Mouse (Mus musculus) common myeloid progenitor, adult 5-6 weeks (primary cell): ENCODE measurements around the gene Trim8. TPM values are rescaled to one million over a fixed set of nuclear protein-coding genes. Genes with fewer than 3 reads are reported as not detected.

Source experiments
- ATAC-seq: replicated peaks from 2 replicates; pipeline ENCODE4 v1.8.0; 2016; ENCODE audit warnings: low read depth, mild to moderate bottlenecking, moderate TSS enrichment, inconsistent platforms; ENCODE audit not compliant: poor library complexity, severe bottlenecking
- total RNA-seq: library from RNA; stranded (forward); fragments of 200-1000, 187-1606 nt; gene quantifications from 2 replicates; pipeline ENCODE4 v1.2.3, GENCODE M21; 2017

The Trim8 gene
- total RNA-seq, 1 experiment from 2014 or later, result 17.7 TPM

- ATAC-seq, result peak; percentile 39
These were observed 2.0 kb downstream of the Trim8 start for GRCm38 (mm10) chr19:46503351-46504084.

DNA sequence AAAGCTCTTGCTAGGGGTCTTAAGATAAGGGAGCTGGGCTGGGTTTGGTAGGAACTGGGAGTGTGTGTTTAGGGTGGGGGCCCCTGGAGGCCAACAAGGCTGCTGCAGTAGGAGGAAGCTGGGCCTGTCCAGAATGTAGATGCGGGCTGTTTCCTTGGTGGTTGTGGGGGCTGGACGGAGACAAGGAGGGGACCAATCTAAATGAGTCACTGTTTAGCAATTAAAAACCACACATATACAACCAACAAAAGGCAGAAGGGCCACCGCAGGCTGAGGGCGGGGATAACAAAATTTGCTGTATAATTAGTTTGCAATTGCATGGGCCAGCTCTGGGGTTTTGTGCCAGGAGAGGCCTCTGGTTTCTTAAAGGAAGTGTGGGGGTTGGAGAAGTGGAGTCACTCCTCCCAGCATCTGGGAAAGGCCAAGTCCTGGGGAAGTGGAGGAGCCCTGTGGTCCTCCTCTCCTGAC, 2.6 kb downstream of the Trim8 start:
- ATAC-seq, result peak; percentile 26

- no peak for ATAC-seq
These were observed 3.4 kb downstream of the Trim8 start for GRCm38 (mm10) chr19:46504822-46505417.

DNA sequence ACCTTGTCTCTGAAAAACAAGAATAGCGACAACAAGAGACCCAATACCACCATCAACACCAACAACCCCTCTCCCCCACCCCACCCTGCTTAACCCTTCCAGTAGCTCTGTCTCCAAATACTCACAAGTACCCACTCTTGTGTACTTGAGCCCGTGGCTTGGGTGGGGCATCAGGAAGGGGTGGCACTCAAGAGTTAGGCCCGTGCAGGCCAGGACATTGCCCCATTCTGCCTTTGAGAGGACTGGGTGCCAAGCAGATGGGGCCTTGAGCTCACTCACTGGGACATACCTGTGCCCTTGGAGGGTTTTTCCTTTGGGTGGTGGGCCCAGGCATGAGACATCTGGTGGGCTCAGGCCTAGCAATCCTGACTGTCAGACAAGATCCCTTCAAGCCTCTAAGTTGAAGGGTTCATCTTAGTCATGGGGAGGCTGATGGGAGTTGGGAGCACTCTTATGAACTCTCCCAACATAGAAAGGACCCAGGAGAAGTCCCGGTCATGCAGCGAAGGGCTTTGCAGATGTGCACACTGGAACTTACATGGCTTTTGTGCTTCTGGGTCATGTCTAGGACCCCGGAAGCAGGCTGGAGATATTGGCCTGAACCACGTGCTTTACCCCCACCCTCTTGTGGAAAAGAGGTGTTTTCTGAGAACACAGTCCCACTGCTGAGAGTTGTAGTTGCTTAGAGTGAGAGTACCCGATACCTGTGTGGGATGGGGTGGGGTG, 4.3 kb downstream of the Trim8 start:
- no peak for ATAC-seq

DNA sequence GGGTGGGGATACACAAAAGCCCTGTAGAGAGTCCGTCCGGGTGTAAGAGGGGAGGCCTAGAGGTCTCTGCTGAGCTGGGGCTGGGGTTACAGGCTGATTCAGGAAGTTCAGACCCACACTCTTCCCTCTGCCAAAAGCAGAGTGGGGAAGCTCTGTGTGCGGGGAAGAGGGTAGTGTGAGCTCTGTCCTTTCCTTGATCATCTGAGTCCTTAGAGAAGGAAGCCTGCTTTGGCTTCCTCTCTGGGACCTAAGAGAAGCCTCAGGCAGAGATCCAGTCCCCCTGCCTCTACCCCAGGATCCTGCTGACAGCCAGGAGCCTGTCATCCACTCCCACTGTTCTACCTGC, 4.8 kb downstream of the Trim8 start:
- ATAC-seq, result no peak

- no peak for ATAC-seq
These were observed 5.7 kb downstream of the Trim8 start for GRCm38 (mm10) chr19:46507181-46507581.

- ATAC-seq, result no peak
These were observed 6.3 kb downstream of the Trim8 start for GRCm38 (mm10) chr19:46507806-46508205.

DNA sequence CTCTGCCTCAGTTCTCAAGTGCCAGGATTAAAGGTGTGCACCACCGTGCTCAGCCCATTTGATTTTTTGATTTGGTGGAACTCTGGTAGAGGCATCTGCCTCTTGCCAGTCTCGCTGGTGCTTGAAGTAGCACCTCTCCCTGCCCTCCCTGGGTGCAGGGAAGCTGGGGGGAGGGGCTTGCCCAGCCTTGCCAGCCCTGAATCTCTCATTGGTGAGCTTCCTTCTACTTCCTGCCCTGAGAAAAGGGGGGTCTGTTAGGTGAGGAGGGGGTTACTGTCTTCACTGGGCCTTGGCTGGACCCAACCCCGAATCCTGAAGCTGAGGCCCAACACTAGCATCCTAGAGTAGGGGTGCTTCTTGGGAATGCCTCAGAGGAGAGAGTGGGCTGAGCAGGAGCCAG, 7.2 kb downstream of the Trim8 start:
- no peak for ATAC-seq

DNA sequence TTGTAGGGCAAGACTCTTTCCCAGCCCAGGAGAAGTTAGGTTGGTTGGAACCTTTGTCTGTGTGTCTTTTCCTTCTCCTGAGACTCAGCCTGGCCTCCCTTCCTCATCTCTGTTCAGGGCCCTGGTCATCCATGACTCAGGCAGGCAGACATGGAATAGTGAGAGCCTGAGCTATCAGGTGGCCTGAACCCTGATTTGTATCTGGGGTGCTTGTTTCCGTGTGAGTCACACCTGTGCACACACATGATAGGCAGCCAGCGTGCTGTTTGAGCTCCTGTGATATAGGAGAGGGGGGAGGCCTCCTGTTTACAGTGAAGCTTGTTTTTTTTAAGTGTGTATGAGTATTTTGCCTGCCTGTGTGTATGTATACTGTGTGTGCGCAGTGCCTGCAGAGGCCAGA, 7.7 kb downstream of the Trim8 start:
- no peak for ATAC-seq

- ATAC-seq, result no peak
These were observed 8.2 kb downstream of the Trim8 start for GRCm38 (mm10) chr19:46509736-46510135.

GRCm38 (mm10) chr19:46510401-46510800, 8.9 kb downstream of the Trim8 start:
- no peak for ATAC-seq

DNA sequence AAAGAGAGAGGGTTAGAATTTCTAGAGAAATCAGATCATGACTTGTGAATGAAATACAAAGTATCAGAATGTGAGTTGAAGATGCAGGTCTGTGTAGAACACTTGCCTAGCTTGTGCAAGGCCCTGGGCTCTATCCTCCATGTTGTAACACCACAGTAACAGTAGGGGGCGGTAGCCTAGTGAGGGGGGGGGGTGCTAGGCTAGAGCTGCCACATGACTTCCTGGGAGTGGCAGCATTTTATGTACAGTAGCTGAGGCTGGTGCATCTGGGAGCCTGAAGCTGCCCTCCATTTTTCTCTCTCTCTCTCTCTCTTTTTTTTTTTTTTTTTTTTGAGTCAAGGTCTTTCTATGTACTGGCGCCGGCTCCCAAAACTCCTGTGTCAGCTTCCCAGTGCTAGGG, 9.3 kb downstream of the Trim8 start:
- peak; percentile 63 for ATAC-seq

- ATAC-seq, result peak; percentile 69
These were observed 9.8 kb downstream of the Trim8 start for GRCm38 (mm10) chr19:46511263-46511662.

GRCm38 (mm10) chr19:46514387-46514786, 12.9 kb downstream of the Trim8 start:
- no peak for ATAC-seq

DNA sequence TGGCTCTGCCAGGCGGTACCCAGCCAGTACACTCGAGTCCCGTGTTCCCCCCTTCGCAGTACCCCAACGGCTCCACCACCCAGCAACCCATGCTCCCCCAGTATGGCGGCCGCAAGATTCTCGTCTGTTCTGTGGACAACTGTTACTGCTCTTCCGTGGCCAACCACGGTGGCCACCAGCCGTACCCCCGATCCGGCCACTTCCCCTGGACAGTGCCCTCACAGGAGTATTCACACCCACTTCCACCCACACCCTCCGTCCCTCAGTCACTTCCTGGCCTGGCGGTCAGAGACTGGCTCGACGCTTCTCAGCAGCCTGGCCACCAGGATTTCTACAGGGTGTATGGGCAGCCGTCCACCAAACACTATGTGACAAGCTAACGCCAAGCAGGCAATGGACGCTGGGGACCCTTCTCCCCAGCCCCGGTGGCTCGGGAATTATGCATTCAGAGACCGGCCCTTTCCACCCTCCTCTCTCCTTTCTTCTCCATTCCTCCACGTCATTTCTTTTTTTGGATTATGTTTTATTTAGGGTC, 13.9 kb downstream of the Trim8 start:
- ATAC-seq, result no peak

DNA sequence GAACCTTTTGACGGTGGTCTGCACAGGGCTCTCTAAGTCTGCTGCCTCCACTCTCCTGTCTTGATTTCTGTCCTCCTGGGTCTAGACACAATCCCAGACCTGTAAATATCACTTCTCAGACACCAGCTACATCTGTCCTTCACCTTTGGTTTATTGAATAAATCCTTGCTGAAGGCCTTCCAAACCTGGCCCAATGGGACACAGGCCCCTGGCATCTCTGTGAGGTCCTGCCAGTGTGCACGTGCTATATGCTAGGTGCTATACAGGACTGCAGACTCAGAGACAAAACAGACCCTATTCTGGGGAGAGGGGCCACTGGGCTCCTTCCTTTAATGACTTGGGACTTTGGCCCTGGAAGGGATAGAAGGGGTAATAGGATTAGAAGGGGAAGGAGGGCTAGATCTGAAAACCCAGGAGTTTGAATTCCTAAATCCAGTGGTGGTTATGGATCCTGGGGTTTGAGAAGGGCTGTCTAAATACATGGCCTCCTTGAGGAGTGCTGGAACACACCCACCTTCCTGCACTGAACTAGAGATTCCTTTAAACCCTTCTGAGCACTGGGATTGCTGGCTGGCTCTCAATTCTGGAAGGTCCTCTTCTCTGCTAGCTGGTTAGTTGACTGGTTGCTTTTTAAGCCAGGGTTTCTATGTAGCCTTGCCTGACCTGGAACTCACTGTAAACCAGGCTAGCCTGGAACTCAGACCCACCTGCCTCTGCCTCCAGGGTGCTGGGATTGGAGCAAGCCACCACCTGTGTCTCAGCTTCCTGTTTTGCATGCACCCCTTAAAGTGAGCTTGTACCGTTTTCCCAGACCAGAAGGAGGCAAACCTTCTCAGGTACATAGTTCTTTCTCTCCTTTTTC, 15.4 kb downstream of the Trim8 start:
- ATAC-seq, result no peak

GRCm38 (mm10) chr19:46517529-46518351, 16.2 kb downstream of the Trim8 start:
- ATAC-seq, result no peak

- ATAC-seq, result peak; percentile 37
These were observed 16.9 kb downstream of the Trim8 start for GRCm38 (mm10) chr19:46518352-46518787.
